ENCODE assay signal across 8 mouse cellular contexts in the genomic region with DNA sequence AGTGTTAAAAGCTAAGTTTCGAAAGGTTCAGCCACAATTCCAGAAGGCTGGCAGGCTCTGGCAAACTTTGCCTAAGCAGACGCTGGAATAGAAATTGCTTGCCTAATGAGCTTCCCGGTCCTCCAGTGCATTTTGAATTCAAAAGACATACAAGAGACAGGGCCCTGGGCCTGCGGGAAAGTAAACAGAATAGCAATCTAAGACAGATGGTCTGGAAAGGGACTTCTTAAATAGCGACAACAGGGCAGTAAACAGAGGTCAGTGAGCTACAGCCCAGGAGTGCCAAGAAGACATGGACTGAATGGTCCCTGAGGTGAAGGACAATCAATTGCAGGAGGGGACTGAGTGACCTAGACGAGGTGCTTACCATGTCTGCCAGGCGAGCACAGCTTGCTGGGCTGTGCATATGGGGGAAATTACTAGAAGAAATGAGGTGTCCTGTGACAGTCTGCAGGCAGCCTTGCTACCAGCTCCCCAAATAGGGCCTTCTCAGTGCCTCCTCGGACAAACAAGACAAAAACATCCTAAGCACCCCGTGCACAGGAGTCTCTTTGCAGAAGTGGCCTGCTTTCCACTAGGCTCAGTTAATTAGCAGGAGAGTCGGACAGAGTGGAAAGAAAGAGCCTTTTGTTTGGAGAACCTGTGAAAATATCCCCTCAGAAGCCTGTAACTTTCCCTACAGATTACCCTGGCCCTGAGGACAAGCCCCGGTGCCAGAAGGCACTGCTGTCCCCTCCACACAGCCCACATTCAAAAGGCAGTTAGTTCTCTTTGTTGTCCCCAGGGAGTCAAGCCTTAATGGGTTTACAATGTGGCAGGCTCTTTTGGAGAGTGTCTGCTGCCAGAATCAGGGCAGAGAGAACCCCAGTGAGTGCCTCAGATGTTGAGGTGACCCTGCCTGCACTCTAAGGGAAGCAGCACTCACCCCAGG.
A peak's percentile ranks its signal among the peaks of the same experiment; 100 is the strongest.
DNase-seq lines count a peak whose midpoint lies in the region; ATAC-seq and TF ChIP-seq lines count a peak whose summit lies in the region.

No protein-coding gene starts in this region.

- no peaks in the 10 kb centered on the region for H3K9me3 ChIP-seq in intestine, embryonic 16.5 days (ENCODE audit: control insufficient read depth, low read length)
- no peaks in the 10 kb centered on the region for H3K9me3 ChIP-seq in lung, postnatal 0 days (ENCODE audit: low read length)
- no peaks in the 10 kb centered on the region for H3K9me3 ChIP-seq in stomach, embryonic 15.5 days

- peak; percentile 21 for ATAC-seq in intestine, embryonic 16.5 days
- ATAC-seq in lung, postnatal 0 days, result peak; percentile 83
- no peak for ATAC-seq in stomach, embryonic 15.5 days (ENCODE audit: insufficient read depth, low FRiP score, low read depth)

- 26% methylated on average over 11 of the region's 11 CpGs for WGBS in intestine, embryonic 16.5 days
- WGBS in lung, postnatal 0 days, result 18% methylated on average over 11 of the region's 11 CpGs
- 30% methylated on average over 11 of the region's 11 CpGs for WGBS in stomach, embryonic 15.5 days

- no peak for TF ChIP-seq CTCF in lung, postnatal 0 days (IDR thresholded peaks at IDR 0.05)

- H3K36me3 ChIP-seq in intestine, embryonic 16.5 days (ENCODE audit: control insufficient read depth, insufficient read depth, low read length), result no peaks in the 10 kb centered on the region
- no peaks in the 10 kb centered on the region for H3K36me3 ChIP-seq in lung, postnatal 0 days (ENCODE audit: insufficient read depth, low read length)
- no peaks in the 10 kb centered on the region for H3K36me3 ChIP-seq in stomach, embryonic 15.5 days

- DNase-seq in gastrocnemius, adult 18-20 months (ENCODE audit: low spot score), result peak; percentile 54
- no peak for DNase-seq in gastrocnemius, postnatal 10 days
- DNase-seq in embryo, embryonic 10.5 days (ENCODE audit: low spot score), result peak; percentile 76
- DNase-seq in heart, adult 18-20 months, result peak; percentile 69 to 82
- peak; percentile 85 for DNase-seq in lung, postnatal 0 days (ENCODE audit: low spot score)
- no peak for DNase-seq in spleen, postnatal 10 days (ENCODE audit: low spot score in 2 of 2)

- no peak overlapping the region for H3K4me3 ChIP-seq in intestine, embryonic 16.5 days (ENCODE audit: low read length)
- no peak overlapping the region for H3K4me3 ChIP-seq in lung, postnatal 0 days (ENCODE audit: low read depth, low read length)
- H3K4me3 ChIP-seq in stomach, embryonic 15.5 days (replicated peaks), result no peak overlapping the region

- peaks cover 28% of the 10 kb centered on the region for H3K4me1 ChIP-seq in intestine, embryonic 16.5 days (ENCODE audit: control insufficient read depth, insufficient read depth, low read length)
- H3K4me1 ChIP-seq in lung, postnatal 0 days (ENCODE audit: insufficient read depth, low read depth, low read length), result peaks cover 21% of the 10 kb centered on the region
- peaks cover 24% of the 10 kb centered on the region for H3K4me1 ChIP-seq in stomach, embryonic 15.5 days

- no peak overlapping the region; the same call in 1 of the 2 replicates for H3K4me2 ChIP-seq in intestine, embryonic 16.5 days (ENCODE audit: low read depth, low read length)
- H3K4me2 ChIP-seq in lung, postnatal 0 days (replicated peaks; ENCODE audit: low read depth, low read length), result no peak overlapping the region
- peak overlapping the region; percentile 24; the same call in 1 of the 2 replicates for H3K4me2 ChIP-seq in stomach, embryonic 15.5 days

- no peaks in the 10 kb centered on the region for H3K27me3 ChIP-seq in intestine, embryonic 16.5 days (replicated peaks; ENCODE audit: control insufficient read depth, insufficient read depth, low read length)
- no peaks in the 10 kb centered on the region for H3K27me3 ChIP-seq in lung, postnatal 0 days (replicated peaks; ENCODE audit: insufficient read depth, low read length)
- no peaks in the 10 kb centered on the region for H3K27me3 ChIP-seq in stomach, embryonic 15.5 days (replicated peaks)

- peak overlapping the region; percentile 82 for H3K27ac ChIP-seq in intestine, embryonic 16.5 days (ENCODE audit: low read length)
- peak overlapping the region; percentile 73 for H3K27ac ChIP-seq in lung, postnatal 0 days (ENCODE audit: low read length)
- H3K27ac ChIP-seq in stomach, embryonic 15.5 days, result peak overlapping the region; percentile 74

- TF ChIP-seq EP300 in lung, postnatal 0 days (IDR thresholded peaks at IDR 0.05), result peak; percentile 74; the same call in 1 of the 2 replicates

- peak overlapping the region; percentile 51 for H3K9ac ChIP-seq in intestine, embryonic 16.5 days (ENCODE audit: low read depth, low read length)
- no peak overlapping the region for H3K9ac ChIP-seq in lung, postnatal 0 days (replicated peaks; ENCODE audit: low read depth)
- H3K9ac ChIP-seq in stomach, embryonic 15.5 days, result no peak overlapping the region

Comparison
In these comparisons a context has a peak if more than half of its experiments do, and no peak if none do; other contexts are left out.
1. DNase-seq: peak in gastrocnemius, adult 18-20 months (single experiment), embryo, embryonic 10.5 days (single experiment), heart, adult 18-20 months (2 of 2) and lung, postnatal 0 days (single experiment); none in gastrocnemius, postnatal 10 days (single experiment) and spleen, postnatal 10 days (0 of 2).
2. Peak in every context shown above with its lines, with median percentiles within 50 percentile points of each other: H3K27ac ChIP-seq.